Mouse (Mus musculus): Measurements from ENCODE around the gene 4932438A13Rik. TPM values are rescaled to one million over a fixed set of nuclear protein-coding genes. Genes with fewer than 3 reads are reported as not detected.

Gene 4932438A13Rik
- polyA plus RNA-seq, 1 experiment: 4.3 TPM

- Histone ChIP-seq H3K4me2 (ENCODE audit: low read depth) (no peak overlapping the region), H3K36me3 (ENCODE audit: control insufficient read depth, insufficient read depth) (no peaks in the 10 kb centered on the region), H3K79me2 (ENCODE audit: control insufficient read depth, insufficient read depth) (no peaks in the 10 kb centered on the region), H3ac (ENCODE audit: control insufficient read depth, insufficient read length) (no peak overlapping the region), H3K27me3 (ENCODE audit: control insufficient read depth, insufficient read depth, insufficient read length) (no peaks in the 10 kb centered on the region), H3K4me3 (no peak overlapping the region)
- TF ChIP-seq MYOG (IDR thresholded peaks at IDR 0.05; ENCODE audit: control insufficient read depth in 1 of 3, insufficient read depth in 1 of 3, insufficient read length in 2 of 3, low read depth in 2 of 3) (no peak), SRF (IDR thresholded peaks at IDR 0.05; ENCODE audit: control insufficient read depth, insufficient read length, low read depth) (no peak), POLR2A (IDR thresholded peaks at IDR 0.05; ENCODE audit: insufficient read length, low read depth) (no peak)
Observed at GRCm38 (mm10) chr3:36825554-36825953, 37.4 kb upstream of the 4932438A13Rik start.

DNA sequence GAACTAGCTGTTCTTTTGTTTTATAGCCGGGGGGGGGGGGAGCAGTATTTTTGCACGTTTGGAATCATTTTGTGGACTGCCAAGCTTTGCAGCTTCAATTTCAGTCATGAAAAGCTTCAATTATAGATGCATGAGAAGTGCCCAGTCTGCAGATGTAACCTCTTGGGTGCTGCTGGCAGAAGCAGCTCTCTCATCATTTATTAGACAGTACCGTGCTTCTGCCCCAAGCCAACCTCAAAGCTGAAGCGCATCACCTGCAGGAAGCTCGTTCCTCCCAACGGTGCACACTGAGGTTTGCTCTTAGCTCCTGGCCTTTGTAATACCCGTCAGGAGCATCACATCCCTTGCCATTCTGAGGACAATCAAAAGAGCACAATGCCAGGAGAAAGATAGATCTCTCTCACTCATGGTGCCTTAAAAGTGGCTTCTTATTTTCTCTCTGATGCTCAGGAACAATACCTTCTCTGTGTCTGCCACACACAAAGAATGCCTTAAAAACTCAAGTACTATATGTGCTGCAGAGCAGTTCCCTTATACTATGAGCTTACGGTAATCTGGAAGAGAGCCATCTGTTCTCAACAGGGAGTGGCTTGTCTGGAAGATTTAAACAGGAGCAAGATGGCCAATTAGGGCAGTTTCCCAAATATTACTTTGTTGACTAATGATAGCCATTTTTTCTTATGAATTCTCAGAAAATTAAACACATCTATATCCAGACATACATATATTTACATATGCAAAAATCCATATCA is 35.5 kb upstream of the 4932438A13Rik start:
- no peak overlapping the region for H3K4me2 ChIP-seq (ENCODE audit: low read depth)
- no peak overlapping the region for H3ac ChIP-seq (ENCODE audit: control insufficient read depth, insufficient read length)
- no peaks in the 10 kb centered on the region for H3K36me3 ChIP-seq (ENCODE audit: control insufficient read depth, insufficient read depth)
- H3K79me2 ChIP-seq (ENCODE audit: control insufficient read depth, insufficient read depth): no peaks in the 10 kb centered on the region
- no peak overlapping the region for H3K4me3 ChIP-seq
- no peaks in the 10 kb centered on the region for H3K27me3 ChIP-seq (ENCODE audit: control insufficient read depth, insufficient read depth, insufficient read length)
- TF ChIP-seq MAX (IDR thresholded peaks at IDR 0.05; ENCODE audit: low read depth) (no peak), CEBPB (IDR thresholded peaks at IDR 0.05; ENCODE audit: insufficient read depth, poor library complexity, severe bottlenecking) (no peak), POLR2A (IDR thresholded peaks at IDR 0.05; ENCODE audit: insufficient read length, low read depth) (no peak), REST (IDR thresholded peaks at IDR 0.05; ENCODE audit: insufficient read depth, insufficient read length) (no peak), POLR2AphosphoS2 (IDR thresholded peaks at IDR 0.05; ENCODE audit: insufficient read length, low read depth) (no peak), MYOG (IDR thresholded peaks at IDR 0.05; ENCODE audit: control insufficient read depth in 1 of 3, insufficient read depth in 1 of 3, insufficient read length in 2 of 3, low read depth in 2 of 3) (no peak), TCF3 (IDR thresholded peaks at IDR 0.05; ENCODE audit: insufficient read length, low read depth) (no peak), USF1 (IDR thresholded peaks at IDR 0.05; ENCODE audit: low read depth) (no peak), TCF12 (IDR thresholded peaks at IDR 0.05; ENCODE audit: insufficient read depth, poor library complexity, severe bottlenecking) (no peak), SRF (IDR thresholded peaks at IDR 0.05; ENCODE audit: control insufficient read depth, insufficient read length, low read depth) (no peak), E2F4 (IDR thresholded peaks at IDR 0.05; ENCODE audit: insufficient read depth) (no peak), MYOD1 (IDR thresholded peaks at IDR 0.05; ENCODE audit: control insufficient read depth in 1 of 3, insufficient read length in 2 of 3, low read depth in 2 of 3) (no peak)

DNA sequence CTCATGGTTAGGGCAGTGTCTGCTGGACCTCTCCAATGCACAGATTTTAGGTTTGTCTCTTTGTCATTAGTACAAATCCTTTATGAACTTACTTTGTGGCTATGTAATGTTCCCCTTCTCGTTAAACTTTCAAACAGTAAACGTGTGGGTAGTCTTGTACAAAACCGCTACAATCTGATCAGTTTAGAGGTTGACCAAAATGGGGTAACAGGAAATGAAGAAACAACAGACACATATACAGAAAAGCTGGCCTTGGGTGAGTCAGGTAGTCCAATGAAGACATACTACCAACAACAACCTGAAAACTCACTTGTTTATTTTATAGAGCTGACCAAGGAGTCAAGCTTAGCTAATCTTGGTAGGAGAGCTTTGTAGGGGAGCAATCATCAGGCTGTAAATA is 32.7 kb upstream of the 4932438A13Rik start:
- Histone ChIP-seq H3K4me2 (ENCODE audit: low read depth) (no peak overlapping the region), H3ac (ENCODE audit: control insufficient read depth, insufficient read length) (no peak overlapping the region), H3K27me3 (ENCODE audit: control insufficient read depth, insufficient read depth, insufficient read length) (no peaks in the 10 kb centered on the region), H3K36me3 (ENCODE audit: control insufficient read depth, insufficient read depth) (no peaks in the 10 kb centered on the region), H3K79me2 (ENCODE audit: control insufficient read depth, insufficient read depth) (no peaks in the 10 kb centered on the region), H3K4me3 (no peak overlapping the region)
- TF ChIP-seq CEBPB (IDR thresholded peaks at IDR 0.05; ENCODE audit: insufficient read depth, poor library complexity, severe bottlenecking) (no peak), TCF3 (IDR thresholded peaks at IDR 0.05; ENCODE audit: insufficient read length, low read depth) (no peak), USF1 (IDR thresholded peaks at IDR 0.05; ENCODE audit: low read depth) (no peak), POLR2A (IDR thresholded peaks at IDR 0.05; ENCODE audit: insufficient read length, low read depth) (no peak)

DNA sequence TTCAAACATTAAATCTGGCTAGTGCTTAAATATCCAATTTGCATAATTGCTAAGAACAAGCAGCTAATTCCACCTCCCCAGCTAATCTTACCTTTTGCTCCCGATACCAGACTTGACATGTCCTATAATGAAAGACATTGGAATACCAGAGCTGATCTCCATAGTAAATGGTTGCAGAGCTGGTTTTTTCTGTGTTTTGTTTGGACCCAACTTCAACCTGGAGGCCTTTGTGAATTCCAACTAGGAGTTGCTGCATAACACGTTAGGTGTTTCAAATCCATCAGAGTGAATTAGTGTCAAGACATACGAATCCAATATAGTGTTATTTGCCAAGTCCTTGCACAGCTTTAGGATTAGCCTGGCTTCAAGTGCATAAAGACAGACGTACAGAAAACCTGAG is 28.5 kb upstream of the 4932438A13Rik start:
- H3K4me3 ChIP-seq: no peak overlapping the region
- H3K36me3 ChIP-seq (ENCODE audit: control insufficient read depth, insufficient read depth): no peaks in the 10 kb centered on the region
- no peaks in the 10 kb centered on the region for H3K27me3 ChIP-seq (ENCODE audit: control insufficient read depth, insufficient read depth, insufficient read length)
- no peaks in the 10 kb centered on the region for H3K79me2 ChIP-seq (ENCODE audit: control insufficient read depth, insufficient read depth)
- TF ChIP-seq TCF12 (IDR thresholded peaks at IDR 0.05; ENCODE audit: insufficient read depth, poor library complexity, severe bottlenecking): no peak
- TF ChIP-seq REST (IDR thresholded peaks at IDR 0.05; ENCODE audit: insufficient read depth, insufficient read length): no peak
- TF ChIP-seq MAX (IDR thresholded peaks at IDR 0.05; ENCODE audit: low read depth): no peak
- no peak for TF ChIP-seq USF1 (IDR thresholded peaks at IDR 0.05; ENCODE audit: low read depth)
- no peak for TF ChIP-seq POLR2AphosphoS2 (IDR thresholded peaks at IDR 0.05; ENCODE audit: insufficient read length, low read depth)
- no peak for TF ChIP-seq MYOD1 (IDR thresholded peaks at IDR 0.05; ENCODE audit: control insufficient read depth in 1 of 3, insufficient read length in 2 of 3, low read depth in 2 of 3)
- TF ChIP-seq POLR2A (IDR thresholded peaks at IDR 0.05; ENCODE audit: insufficient read length, low read depth): no peak
- TF ChIP-seq TCF3 (IDR thresholded peaks at IDR 0.05; ENCODE audit: insufficient read length, low read depth): no peak
- no peak for TF ChIP-seq MYOG (IDR thresholded peaks at IDR 0.05; ENCODE audit: control insufficient read depth in 1 of 3, insufficient read depth in 1 of 3, insufficient read length in 2 of 3, low read depth in 2 of 3)
- no peak for TF ChIP-seq SRF (IDR thresholded peaks at IDR 0.05; ENCODE audit: control insufficient read depth, insufficient read length, low read depth)
- no peak for TF ChIP-seq CEBPB (IDR thresholded peaks at IDR 0.05; ENCODE audit: insufficient read depth, poor library complexity, severe bottlenecking)
- no peak for TF ChIP-seq E2F4 (IDR thresholded peaks at IDR 0.05; ENCODE audit: insufficient read depth)
- no peak overlapping the region for H3ac ChIP-seq (ENCODE audit: control insufficient read depth, insufficient read length)
- no peak overlapping the region for H3K4me2 ChIP-seq (ENCODE audit: low read depth)

DNA sequence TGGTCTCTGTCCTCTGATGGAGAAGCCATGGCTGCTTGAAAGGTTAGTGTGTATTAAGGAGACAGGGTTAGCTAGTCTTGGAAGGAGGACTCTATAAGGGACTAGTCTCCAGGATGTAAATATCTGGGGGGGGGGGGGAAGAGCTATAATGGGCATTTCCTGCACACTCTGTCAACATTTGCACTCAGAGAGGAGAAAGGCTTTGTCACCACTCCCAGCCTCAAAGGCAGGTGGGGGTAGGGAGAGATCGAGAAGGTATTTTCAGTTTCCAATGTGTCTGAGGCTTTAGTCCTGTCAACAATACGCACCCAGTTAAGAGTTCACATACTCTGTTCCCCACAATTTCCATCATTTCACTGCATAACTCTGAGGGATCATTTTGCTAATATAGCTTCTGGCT is 28.1 kb upstream of the 4932438A13Rik start:
- Histone ChIP-seq H3K79me2 (ENCODE audit: control insufficient read depth, insufficient read depth) (no peaks in the 10 kb centered on the region), H3ac (ENCODE audit: control insufficient read depth, insufficient read length) (no peak overlapping the region), H3K36me3 (ENCODE audit: control insufficient read depth, insufficient read depth) (no peaks in the 10 kb centered on the region), H3K4me3 (no peak overlapping the region), H3K4me2 (ENCODE audit: low read depth) (no peak overlapping the region), H3K27me3 (ENCODE audit: control insufficient read depth, insufficient read depth, insufficient read length) (no peaks in the 10 kb centered on the region)
- no peak for TF ChIP-seq USF1 (IDR thresholded peaks at IDR 0.05; ENCODE audit: low read depth)
- TF ChIP-seq MAX (IDR thresholded peaks at IDR 0.05; ENCODE audit: low read depth): no peak

Measured in myocyte (in vitro differentiated cells).